Mouse (Mus musculus) left cerebral cortex, adult 18-20 months (tissue): Measurements from ENCODE around the gene Cryzl2. TPM values are rescaled to one million over a fixed set of nuclear protein-coding genes. Genes with fewer than 3 reads are reported as not detected.

Experiments used
- DNase-seq, 2 experiments: peaks; one replicate each; pipeline ENCODE4 v3.0.0; 2021 to 2022; ENCODE audit warnings: low spot score in 2 of 2, mixed read lengths in 1 of 2
- long read RNA-seq, 2 experiments: library from polyadenylated mRNA; stranded (forward); transcript quantifications; one replicate each; pipeline ENCODE4 v2.0.0; 2021
- total RNA-seq, 2 experiments: library from RNA; stranded (reverse); gene quantifications; 2 replicates each; pipeline ENCODE4 v1.2.3; 2021

Cryzl2 gene
- 1 to 10 TPM; 6.0 to 6.3 TPM for total RNA-seq
- long read RNA-seq, experiment 1, transcript Cryzl2-201 (10 exons, 1,618 nt) = major isoform, 5 of 6 reads
- long read RNA-seq, experiment 1, partial matches to known transcripts = 1 of 6 reads
- long read RNA-seq, experiment 1, other reads (novel, unspliced or antisense) = 0 of 6 reads
- long read RNA-seq, experiment 2, transcript Cryzl2-201 (10 exons, 1,618 nt) = major isoform, 6 of 11 reads
- long read RNA-seq, experiment 2, partial matches to known transcripts = 0 of 11 reads
- long read RNA-seq, experiment 2, other reads (novel, unspliced or antisense) = 3 of 11 reads

DNA sequence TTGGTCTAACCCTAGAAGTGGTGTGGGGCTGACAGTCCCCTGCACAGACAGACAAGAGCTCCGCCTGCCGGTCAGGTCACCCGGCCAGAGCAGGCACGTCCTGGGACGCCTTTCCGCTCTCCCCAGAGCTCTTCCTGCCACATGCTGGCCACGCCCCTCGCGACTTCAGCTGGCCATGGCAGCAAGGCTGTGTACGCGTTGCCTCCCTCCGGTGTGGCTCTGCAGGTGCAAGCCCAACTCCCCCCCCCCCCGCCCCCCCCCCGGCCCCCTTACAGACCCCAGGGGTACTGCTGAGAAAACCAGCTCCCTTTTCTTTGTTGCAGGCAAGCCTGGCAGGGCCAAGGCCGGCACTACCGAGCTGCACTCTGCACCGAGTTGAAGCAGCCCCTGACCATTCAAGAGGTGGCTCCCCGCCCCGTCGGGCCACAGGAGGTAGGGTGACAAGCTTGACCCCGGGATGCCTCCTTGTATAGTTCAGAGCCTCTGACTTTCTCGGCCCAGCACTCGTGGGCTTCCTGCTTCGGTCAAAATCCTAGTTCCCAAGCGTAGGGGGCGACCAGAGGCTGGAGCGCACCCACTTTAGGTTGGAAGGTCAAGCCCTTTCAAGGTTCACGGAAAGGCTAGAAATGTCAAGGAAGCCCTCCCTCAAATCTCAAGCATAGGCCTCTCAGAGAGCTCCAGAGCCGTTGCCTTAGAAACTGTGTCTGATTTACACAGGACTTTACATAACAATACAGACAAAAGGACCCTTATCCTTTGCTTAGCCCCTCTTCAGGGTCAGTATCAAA, at the start of gene Cryzl2:
Cryzl2 (plus strand) TSS at position 157 of the 788 bp plus-strand sequence.
- DNase-seq = peak in 1 of 2 experiments; percentile 25

DNA sequence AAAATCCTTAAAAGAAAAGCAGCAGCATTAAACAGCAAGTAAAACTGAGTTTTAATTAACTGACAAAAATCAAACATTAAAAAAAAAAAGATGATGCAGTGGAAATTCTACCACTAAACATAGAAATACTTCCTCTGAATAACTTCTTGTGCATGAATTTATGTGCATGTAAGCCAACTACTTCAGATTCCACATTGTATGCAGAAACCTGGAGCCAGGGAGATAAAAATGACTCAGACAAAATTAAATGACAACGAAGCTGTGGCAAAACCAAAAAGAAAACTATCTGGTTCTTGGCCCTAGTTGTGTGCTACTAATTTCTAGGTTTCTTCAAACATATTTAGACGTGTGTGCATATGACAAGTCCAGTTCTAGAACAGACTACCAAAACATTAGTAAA, 48.7 kb upstream of the Cryzl2 start:
- no peak for DNase-seq

DNA sequence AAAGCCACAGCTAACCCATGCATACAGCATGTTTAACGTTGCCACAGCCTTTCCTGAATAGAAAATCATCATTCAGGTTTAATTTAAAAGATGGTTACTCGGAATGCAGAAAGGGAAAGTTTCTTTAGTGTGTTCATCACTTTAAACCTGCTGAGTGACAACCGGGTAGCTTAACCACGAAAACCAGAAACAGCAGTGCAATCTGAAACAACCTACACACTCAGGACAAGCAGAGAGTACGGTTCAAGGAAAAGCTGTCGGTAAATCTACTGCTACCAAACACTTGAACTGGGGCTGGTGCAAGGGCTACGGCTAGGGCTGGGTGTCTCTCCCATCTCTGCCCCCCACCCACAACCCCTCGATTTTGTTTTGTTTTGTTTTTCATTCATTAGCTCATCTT, 47.4 kb upstream of the Cryzl2 start:
- no peak for DNase-seq

DNA sequence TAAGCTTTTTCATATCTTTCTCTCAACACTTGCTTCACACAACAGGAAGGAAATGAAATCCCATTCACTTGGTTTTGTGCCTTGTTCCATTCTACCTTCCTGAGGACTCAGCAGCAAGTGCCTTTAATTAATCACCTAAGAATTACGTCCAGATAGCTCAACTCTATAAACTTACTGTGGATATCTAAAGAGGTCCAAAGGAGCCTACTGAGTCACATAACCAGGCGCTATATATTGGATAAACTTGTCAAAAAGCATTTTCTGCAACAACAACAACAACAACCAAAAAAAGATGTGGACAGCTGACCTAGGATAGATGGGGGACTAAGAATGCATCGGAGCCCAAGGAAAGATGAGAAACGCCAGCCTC, 47.1 kb upstream of the Cryzl2 start:
- DNase-seq = no peak

DNA sequence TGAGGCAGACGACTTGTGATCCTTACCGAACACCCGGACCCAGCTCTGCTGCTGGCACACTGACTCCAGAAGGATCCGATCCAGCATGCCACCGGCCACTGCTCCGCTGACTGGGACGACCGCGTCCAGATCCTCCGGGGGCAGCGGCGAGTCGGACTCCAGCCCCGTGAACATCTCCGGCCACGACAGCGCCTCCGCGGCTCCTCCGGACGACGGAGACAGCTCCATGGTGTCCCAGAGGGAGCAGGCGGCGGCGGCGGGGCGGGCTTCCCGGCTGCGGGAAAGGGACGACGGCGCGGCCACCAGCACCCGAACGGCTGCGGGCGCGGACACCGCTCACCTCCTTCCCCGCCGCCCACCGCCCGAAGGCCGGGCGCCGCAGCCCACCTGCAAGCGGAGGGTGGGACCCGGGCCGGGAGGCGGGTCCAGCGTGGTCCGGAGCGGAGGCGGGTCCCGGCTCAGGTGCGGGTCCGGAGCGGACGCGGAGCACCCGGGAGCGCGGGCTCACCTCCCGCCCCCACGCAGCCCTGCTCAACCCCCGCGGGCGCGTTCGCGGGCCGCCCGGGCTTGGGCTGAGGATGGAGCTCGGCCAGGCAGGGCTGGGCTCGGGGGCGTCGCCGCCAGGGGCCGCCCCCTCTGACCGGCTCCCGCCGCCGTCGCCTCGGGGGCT, 46.5 kb upstream of the Cryzl2 start:
- DNase-seq = peak; percentile 56 to 62

DNA sequence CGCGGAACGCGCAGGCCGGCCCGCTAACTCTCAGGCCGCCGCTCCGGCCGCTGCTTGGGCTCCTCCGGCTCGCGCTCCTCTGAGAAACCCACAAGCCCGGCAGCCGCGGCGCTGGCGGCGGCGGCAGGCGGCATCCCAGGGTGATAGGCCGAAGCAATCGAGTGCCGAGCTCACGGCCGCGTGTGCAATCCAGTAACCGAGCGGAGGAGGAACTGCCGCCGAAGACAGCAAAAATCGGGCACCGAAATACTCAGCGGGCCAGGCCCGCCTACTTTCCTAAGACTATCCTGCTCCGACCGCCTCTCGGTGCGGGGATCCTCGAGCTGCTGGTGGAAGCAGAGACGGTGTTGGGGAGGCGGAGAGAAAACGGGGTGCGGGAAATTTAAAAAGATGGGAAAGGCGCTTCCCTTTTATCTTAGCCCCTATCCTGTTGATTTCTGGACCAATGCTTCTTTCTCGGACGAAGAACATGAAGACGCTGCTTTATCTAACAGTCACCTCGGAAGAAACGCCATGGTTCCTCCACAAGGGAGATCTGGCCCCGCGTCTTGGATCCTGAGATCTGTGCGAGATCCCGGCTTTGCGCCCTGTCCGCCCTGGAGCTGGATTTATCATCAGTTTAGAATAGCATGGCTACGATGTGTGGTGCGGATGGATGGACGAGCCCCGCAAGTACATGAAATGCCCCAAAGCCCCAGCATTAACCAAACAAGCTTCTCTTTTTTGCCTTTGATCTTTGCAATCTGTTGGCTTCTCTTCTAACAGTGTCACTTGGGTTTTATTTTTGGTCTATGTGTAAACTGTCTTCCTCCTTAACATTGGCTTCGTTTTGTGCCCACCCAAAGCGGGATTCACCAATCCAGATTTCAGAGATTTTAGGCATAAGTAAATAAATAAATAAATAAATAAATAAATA, 45.7 kb upstream of the Cryzl2 start, which contains the start of gene Rasal2:
Rasal2 (minus strand) TSS at position 142 of the 916 bp plus-strand sequence.
- peak; percentile 96 to 98 for DNase-seq

DNA sequence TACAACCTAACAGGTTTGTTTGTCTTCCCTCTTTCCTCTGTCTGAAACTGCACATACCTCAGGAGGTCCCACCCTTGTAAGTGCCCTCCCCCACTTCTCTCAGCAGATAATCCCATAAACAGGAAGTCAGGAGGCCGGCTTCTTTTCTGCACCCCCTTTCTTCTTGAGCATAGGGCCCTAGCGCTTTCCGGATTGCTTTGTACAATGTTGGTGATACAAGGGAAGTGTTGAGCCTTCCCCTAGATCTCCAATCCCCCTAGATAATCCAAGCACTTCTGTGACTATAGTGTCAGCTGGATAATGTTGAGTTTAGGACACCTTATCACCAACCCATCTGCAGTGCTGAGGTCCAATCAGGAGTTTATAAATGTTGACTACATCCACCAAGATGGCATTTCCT, 42.6 kb upstream of the Cryzl2 start:
- DNase-seq = no peak

DNA sequence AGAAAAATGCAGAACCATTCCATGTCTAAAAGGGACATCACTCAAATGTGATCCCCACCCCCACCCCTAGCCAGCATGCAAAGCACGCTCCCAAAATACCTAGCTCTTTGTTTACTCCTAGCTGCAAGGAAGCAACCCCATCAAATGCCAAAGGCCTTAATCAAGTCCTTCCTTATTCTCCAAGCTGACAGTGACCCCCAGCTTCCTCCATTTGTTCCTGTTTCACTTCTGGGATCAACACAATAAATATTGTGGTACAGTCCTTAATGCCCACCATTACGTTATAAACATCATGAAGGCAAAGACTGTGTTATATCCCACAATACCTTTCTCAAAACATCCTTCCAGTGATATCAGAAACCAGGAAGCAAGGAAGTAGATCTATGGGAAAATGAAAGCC, 41.7 kb upstream of the Cryzl2 start:
- no peak for DNase-seq

DNA sequence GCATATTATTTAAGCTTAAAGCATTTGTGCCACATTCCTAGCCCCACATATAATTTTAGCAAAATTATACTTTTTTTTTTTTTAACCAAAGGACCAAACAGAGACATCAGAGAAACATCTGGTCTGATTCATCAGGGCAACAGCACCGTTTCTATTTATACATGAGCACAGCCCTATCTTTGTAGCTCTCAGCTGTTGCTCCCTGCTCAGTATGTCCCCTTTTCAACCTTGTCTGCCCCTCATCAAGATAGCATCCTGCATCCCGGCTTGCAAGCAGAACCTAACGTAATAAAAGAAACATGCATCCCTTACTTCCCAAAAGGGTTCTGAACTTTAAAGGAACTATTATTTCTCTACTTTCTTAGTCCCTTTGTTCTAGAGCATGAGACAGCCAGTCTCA, 41.0 kb upstream of the Cryzl2 start:
- no peak for DNase-seq

DNA sequence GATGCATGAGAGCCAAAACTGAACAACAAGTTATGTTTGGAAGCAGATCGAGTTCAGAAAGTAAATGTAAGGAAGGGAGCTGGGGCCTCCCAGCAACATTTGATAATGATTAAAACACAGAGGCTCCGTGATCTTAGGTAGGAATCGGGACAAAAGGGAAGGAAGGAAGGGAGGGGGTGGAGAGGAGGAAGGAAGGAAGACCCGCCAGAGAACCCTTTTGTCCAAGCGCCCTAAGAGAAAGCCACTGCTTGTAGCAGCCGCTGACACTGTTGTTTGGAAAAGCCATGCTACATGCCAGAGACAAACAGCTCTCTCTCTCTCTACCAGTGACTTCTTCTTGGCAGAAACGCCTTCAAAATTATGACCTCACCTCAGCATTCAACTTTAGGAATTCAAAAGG, 40.5 kb upstream of the Cryzl2 start:
- DNase-seq = no peak

DNA sequence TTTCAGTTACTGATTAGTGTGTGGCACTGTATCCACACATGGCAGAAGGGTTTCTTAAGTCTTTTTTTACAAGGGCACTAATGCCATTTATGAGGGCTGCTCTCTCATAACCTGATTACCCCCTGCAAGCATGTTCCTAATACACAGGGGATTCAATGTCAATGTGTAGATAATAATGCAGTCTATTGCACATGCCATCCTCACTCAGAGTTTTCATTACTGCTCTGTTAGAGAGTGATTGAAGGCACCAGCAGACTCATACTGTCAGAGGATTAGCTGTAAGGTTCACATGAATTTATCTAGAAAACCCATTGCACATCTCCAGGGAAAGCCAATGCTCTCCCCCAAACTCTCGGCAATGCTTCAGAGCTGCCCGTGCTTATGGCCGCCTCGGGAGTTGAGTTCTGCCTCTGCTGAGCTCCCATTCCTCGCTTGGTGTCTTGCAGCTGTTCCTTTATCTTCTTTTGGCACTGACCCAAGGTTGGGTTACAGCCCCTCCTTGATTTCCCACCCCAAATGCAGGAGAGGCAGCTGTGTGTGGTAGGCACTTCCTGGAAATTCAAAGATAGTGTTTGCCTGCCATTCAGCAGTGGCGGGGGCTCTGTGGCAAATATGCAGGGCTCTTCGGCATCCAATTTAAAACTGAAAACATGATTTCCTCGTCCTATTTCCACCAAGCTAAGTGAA, 32.5 kb upstream of the Cryzl2 start:
- no peak for DNase-seq

DNA sequence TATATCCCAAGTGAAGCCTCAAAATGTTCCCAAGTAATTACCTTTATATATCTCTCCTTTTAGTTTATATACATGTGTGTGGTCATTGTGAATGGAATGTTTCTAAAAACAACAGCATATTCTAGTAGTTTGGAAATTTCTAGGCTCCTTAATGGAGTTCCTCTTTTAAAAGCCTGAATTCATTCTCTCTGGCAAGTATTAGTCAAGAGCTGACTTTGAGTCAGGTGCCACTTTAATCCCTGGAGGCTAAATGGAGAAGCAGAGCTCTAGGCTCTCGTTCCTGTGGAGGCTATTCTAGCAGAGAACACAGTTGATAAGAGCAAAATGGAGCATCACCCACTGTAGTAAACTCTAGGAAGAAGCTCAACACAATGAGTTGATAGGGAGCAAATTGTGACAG, 31.4 kb upstream of the Cryzl2 start:
- no peak for DNase-seq

DNA sequence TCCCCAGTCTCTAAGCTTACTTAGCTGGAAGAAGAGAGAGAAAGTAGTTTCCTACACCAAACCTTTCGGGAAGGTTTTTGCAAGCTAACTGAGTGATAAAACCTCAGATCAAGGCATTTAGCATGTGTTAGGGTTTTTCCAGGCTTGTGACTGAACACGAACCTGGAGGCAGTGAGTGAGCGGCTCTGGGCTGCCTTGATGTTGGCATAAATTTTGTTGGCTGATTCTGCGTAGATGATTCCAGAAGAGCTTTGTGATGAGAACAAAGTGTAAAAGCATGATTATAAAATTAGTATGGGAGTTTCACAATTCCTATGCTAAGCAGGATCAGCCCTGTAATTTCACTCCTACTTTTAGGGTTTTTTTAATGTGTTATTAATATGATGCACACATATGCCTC, 30.8 kb upstream of the Cryzl2 start:
- DNase-seq = peak in 1 of 2 experiments; percentile 45

DNA sequence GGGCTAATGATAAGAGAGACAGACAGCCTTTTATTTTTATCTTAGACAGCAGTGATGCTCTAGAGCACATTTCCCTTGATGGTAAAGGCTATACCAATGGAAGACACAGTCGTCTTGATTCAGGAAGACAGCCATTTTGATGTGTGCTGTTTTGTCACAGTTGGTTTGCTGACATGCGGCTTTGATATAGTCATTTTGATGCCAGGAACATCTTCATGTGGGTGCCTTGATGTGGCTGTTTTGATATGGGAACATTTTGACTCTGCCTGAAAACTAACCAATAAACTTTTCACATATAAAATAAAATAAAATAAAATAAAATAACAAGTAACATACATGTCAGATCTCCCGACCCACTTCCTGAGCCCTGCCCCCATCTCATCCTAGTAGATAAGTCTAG, 30.0 kb upstream of the Cryzl2 start:
- DNase-seq = no peak

DNA sequence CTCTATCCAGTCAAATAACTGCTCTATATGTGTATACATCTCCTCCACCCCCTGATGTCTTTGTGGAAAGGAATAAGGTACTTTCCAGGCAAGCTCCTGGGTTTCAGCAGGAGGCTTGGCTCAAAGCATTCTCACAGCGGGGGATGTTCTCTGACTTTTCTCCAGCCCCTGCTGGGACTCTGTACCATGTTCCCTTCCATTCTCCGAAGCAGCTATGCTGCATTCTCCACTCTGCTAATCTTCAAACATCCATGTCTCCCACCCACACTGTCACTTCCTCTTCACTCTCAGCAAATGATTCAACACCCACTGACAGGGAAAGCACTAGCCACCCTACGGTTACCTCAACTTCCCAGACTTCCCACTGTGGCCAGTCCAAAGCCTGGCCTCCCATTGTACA, 25.1 kb upstream of the Cryzl2 start:
- DNase-seq = peak; percentile 44 to 50

DNA sequence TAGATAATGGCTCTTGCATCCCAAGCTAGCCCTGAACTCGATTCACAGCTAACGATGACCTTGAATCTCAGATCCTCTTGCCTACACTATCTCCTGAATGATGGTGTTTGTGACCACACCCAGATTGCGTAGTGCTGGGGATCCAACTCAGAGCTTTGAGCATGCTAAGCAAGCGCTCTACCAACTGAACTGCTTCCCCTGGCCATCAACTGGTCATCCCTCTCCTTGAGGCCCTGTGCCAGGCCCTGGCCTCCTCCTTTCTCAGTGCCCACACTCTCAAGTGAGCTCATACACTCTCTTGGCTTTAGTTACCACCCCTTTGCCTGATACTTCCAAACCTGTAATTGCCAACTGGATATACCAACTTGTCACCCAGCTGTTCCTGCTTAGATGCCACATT, 24.0 kb upstream of the Cryzl2 start:
- DNase-seq = no peak

DNA sequence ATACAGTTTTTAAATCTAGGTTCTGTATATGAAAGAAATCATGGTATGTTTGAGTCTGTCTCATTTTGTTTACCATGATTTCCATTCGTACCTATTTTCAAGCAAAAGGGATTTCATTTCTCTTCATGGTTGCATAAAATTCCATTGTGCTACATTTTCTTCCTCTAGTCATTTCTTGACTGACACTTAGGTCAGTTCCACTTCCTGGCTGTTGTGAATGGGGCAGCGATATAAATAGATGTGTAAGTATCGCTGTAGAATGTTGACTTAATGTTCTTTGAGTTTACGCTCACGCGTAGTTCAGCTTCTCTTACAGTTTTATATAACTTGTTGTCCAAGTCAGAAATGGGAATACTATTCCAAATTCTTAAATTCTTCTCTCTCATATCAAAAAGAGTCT, 22.5 kb upstream of the Cryzl2 start:
- DNase-seq = no peak

DNA sequence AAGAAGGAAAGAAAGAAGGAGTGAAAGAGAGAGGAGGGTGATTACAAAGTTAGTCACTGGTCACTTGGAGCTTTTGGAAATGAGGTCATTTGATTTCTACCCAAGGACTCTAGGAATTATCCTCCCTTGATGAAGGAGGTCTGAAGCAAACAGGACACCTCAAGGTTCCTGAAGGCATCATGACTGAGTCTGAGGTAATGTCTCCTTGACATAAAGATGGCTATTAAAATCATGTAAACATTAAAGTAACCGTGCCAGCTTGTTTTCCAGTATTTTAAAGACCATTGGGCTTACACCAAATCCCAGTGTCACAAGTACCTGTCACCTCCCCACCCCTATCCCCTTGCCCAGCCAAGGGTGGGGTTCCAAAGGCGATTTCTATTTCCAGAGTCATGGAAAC, 20.1 kb upstream of the Cryzl2 start:
- no peak for DNase-seq

DNA sequence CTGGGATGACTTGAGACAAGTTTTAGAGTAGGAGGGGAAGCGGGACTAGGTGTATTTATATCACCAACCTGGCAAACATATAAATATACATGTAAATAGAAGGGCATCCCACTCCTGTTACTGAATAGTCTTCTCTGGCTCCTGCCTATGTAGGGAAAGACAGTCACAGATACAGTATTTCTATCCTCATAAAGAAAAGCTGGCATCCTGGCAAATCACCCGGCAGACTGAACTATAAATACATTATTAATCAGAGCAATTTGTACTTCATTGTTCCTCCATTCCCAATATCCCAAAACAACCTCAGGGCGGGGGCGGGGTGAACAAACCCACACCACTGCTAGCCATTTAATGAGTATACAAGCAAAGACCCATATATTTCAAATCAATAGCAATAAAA, 19.3 kb upstream of the Cryzl2 start:
- DNase-seq = no peak

DNA sequence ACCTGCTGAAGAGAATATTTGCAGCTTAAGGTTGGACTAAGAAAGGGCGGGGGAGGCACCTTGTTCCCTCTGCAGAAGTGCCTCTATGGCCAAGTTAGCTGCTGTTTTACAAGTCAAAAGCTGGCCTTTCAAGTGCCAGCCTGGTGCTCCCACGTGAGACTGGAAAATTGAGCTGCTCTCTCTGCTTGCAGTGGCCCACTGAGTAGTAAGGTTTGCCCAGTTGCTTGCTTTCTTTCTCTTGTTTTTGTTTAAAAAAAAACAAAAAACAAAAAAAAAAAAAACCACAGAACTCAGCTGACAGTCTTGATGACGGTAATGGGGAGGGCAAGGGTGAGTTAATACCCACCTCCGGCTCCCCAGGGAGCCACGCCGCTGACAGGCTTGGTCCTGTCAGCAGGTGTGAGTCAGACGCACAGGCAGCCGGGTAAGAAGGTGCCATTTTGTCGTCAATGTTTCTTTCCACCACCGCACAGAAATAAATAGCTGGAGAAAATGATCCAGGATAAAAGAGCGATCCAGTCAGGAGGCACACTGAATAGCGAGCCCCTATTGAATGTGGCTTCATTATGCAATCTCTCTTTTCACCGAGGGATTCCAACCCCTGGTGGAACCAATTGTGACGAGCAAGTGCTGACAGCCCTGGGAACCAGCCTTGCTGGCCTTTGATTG, 18.3 kb upstream of the Cryzl2 start:
- no peak for DNase-seq
